Mouse (Mus musculus) urinary bladder, postnatal 25 days (tissue): ENCODE data around the gene Nt5c2.
"Not testable (repeated sequence)": the region's sequence is repeated elsewhere in the genome, so short reads cannot be mapped to it uniquely, and the experiment has no call there.

ENCODE experiments used
- DNase-seq: peaks from one replicate; pipeline ENCODE4 v3.0.0; 2022; ENCODE audit warnings: low spot score

Nt5c2 gene

DNA sequence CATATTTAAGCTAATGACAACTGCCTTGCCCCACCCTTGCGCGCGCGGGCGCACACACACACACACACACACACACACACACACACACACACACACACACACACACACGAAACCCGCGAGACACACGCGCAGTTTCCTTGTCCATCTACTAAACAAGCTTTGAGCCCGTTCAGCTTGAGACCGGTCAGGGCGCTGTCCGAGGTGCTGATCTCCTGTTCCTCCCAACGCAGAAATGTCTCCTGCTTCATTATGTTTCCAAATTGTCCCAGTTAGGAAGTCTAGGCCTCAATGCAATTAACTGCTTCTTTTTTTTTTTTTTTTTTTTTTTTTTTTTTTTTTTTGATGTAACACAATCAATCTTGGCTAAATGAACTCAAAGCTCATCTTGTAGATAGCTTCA is 1.5 kb upstream of the Nt5c2 start:
- DNase-seq, result peak; percentile 79

DNA sequence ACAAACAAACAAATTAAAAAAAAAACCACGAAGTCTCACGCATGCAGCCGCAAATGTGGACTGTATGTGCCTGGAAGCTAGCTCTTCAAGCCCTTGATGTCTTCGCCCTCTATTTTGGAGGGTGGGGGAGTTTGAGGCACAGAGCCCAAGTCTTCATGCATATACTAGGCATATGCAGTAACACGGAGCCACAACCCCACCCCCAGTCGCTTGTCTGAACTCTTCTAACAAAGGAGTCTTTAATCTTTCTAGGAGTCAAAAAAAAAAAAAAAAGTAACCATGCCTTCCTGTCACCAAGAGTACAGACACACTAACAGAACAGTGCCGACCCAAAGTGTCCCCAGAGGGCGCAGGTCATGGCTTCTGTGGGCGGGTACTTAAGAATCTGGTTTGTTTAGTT is 1.0 kb upstream of the Nt5c2 start:
- no peak for DNase-seq

GRCm38 (mm10) chr19:47015396-47015795 is 443 bp upstream of the Nt5c2 start:
- DNase-seq, result no peak

- no peak for DNase-seq
These were observed 850 bp downstream of the Nt5c2 start for GRCm38 (mm10) chr19:47014159-47014446.

- no peak for DNase-seq
These were observed 1.4 kb downstream of the Nt5c2 start for GRCm38 (mm10) chr19:47013340-47014158.

GRCm38 (mm10) chr19:47012521-47013130 is 2.3 kb downstream of the Nt5c2 start:
- no peak for DNase-seq

DNA sequence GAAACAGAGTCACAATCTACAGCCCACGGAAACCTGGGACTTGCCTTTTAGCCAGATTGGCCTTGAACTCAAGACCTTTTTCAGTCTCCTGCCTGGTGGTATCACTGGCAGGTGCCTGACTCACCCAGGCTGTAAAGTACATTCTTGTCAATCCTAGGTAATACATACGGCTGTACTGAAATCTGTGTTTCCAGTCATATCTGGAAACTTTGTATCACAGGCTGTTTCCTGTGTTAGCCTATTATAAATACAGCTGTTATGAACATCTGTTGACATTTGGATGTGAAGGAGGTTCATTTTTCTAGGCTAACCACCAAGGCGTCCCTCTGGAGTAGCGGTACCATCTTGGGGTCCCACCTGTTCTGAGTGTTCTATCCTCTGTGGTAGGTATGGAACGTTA is 5.0 kb downstream of the Nt5c2 start:
- no peak for DNase-seq

GRCm38 (mm10) chr19:47009420-47009819 is 5.5 kb downstream of the Nt5c2 start:
- DNase-seq, result no peak

DNA sequence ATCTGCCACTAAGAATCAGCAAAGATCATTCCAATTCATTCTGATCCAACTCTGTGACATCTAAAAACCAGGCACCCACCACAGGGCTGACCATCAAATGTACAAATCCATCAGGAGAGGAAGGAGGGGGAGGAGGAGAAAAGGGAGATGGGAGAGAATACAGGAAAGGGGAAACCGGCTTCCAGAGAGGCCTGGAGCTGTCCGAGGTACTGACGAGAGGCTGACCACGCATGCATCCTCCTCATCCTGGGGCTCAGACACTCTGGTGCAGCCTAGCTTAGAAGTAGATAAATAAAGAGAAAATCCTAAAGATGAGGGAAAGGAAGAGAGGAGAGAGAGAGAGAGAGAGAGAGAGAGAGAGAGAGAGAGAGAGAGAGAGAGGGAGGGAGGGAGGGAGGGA is 8.6 kb downstream of the Nt5c2 start:
- DNase-seq, result peak; percentile 69

DNA sequence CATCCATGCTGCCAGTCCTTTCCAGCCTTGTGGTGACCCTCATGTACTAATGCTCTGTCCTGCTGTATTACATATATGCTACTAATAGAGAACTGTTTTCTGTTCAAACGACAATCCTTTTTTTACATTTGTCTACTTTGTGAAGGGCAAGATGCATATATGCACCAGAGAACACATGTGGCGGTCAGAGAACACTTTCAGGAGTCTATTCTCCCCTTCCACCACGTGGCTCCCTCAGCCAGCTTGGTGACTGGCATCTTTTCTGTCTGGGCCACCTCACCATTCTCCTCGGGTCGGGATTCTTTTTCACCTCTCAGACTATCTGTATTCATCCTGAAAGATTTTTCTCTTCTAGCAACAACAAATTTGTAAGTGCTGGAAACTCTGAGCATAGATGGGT is 9.1 kb downstream of the Nt5c2 start:
- no peak for DNase-seq

DNA sequence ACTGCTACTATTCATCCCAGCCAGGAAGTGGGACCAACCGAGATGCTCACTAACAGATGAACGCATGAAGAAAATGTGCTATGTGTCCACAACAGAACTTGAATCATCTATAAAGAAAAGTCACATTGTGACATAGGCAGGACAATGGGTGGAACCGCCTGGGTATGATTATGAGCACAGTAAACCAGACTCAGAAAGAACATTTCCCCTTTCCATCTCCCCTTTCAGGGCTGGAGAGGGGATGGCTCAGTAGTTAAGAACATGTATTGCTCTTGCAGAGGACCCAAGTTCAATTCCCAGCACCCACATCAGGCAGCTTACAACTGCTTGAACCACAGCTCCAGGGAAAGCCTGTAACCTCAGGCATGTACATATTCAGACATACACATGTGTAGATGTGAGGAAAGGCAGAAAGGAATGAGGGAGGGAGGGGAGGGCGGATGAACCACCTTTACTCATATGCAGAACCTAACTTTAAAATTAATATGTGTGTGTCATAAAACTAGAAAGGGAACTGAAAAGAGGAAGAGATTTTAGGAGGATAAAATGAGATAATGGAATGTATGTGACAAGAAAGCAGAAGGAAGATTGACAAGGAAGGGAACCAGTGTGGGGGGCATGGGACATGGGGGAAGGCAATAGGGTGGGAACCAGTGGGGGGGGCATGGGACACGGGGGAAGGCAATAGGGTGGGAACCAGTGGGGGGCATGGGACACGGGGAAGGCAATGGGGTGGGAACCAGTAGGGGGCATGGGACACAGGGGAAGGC is 11.0 kb downstream of the Nt5c2 start:
- DNase-seq, result no peak

GRCm38 (mm10) chr19:47000357-47000756 is 14.6 kb downstream of the Nt5c2 start:
- not testable (repeated sequence) for DNase-seq

DNA sequence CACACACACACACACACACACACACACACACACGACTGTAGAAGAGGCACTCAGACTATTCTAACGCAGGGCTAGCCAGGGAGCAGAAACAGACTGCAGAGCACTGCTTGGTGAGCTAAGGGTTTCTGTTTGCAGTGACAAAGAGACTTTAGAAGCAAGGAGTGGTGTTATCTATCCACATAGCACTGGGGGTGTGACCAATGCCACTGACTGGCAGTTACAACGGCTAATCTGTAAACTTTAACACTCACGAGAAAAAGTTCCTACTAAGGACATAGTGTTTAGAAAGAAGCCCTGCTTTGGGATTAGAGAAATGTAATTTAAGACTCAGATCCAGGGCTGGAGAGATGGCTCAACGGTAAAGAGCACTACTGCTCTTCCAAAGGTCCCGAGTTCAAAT is 15.2 kb downstream of the Nt5c2 start:
- DNase-seq, result no peak

- no peak for DNase-seq
These were observed 16.0 kb downstream of the Nt5c2 start for GRCm38 (mm10) chr19:46998953-46999352.

DNA sequence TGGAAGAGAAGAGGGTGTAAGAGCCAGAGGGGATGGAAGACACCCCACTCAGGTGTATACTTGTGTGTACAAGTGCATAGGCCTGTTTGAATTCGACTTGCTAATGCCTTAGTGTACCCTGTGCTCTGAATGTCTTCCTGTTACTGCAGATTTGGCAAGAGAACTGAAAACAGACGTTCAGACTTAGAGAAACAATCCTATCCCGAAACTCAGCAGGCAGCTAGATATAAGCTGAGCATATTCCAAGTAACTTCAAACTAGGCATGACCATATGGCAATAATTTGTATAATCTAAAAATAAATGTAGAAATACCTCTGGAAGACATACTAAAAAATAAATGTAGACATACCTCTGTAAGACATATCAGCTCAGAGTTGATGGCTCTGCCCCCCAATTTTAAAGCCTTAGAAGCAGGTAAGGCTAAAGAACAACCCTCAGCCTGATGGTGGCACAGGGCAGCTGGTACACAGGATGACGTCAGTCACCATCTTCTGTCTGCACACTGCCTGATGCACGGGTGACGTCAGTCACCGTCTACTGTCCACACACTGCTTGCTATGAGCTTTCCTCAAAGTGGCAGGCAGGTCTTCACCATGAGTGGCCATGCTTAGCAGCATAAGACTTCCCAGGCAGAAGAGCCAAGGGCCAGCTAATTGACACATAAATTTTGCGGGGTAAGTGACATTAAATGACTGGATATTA is 16.6 kb downstream of the Nt5c2 start:
- DNase-seq, result no peak

GRCm38 (mm10) chr19:46996095-46996494 is 18.9 kb downstream of the Nt5c2 start:
- no peak for DNase-seq

DNA sequence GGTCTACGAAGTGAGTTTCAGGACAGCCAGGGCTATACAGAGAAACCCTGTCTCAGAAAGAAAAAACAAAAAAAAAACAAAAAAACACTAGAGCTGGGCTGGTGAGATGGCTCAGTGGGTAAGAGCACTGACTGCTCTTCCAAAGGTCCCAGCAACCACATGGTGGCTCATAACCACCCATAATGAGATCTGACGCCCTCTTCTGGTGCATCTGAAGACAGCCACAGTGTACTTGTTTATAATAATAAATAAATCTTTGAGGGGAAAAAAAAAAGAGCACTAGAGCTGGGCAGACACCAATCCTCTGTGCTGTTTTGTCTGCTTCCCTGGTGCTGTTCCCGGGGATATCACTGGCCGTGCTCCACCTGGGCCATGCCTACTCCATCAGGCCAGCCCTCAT is 22.6 kb downstream of the Nt5c2 start:
- DNase-seq, result not testable (repeated sequence)

DNA sequence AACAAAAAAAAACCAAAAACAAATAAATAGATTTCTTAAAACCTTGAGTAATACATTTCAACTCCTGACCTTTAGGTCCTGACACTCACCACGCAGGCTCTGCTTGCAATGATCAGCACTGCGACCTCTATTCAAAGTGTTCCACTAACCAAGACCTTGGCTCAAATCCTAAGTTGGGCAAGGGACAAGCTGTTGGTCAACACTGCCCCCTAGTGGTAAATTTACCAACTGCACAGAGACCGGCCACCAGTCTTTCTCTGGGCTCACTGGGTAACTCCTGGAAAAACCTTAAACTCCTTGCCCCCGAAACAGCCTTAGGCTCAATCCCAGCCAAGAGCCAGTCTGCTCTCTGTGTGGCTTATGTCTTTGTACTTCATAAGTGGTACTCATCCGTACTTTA is 23.8 kb downstream of the Nt5c2 start:
- DNase-seq, result peak; percentile 87

GRCm38 (mm10) chr19:46990625-46991024 is 24.3 kb downstream of the Nt5c2 start:
- DNase-seq, result not testable (repeated sequence)

DNA sequence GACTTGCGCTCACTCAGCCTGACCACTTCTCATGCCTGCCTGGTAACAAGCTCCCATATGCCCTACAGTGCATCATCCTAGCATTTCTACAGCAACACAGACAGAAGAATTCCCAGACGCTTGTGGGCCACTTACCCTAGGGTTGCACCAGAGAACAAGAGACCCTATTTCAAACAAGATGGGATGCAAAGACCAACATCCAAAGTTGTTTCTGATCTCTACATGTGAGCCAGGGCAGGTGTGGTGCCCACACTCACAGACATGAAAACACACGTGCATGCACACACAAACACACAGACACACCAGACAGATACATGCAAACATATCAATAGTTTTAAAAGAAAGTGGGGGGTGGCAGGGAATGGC is 24.8 kb downstream of the Nt5c2 start:
- DNase-seq, result no peak

GRCm38 (mm10) chr19:46989479-46990152 is 25.3 kb downstream of the Nt5c2 start:
- no peak for DNase-seq
